Mouse (Mus musculus) fat pad, adult 2 months (tissue): ENCODE results near the gene Fbxo42.

Experiments
- DNase-seq: peaks from one replicate; pipeline ENCODE4 v3.0.0-alpha.2; 2011; ENCODE audit warnings: low read depth, low spot score; ENCODE audit errors: extremely low read depth

Gene Fbxo42

GRCm38 (mm10) chr4:141147112-141148008 is at the start of gene Fbxo42:
Fbxo42 (plus strand) TSS chr4:141147913.
- no peak for DNase-seq

- DNase-seq = no peak
These were observed 48.8 kb upstream of the Fbxo42 start for GRCm38 (mm10) chr4:141098935-141099334.

- no peak for DNase-seq
These were observed 47.8 kb upstream of the Fbxo42 start for GRCm38 (mm10) chr4:141099956-141100355.

- DNase-seq = no peak
These were observed 46.4 kb upstream of the Fbxo42 start for GRCm38 (mm10) chr4:141101291-141101690.

- no peak for DNase-seq
These were observed 45.9 kb upstream of the Fbxo42 start for GRCm38 (mm10) chr4:141101855-141102254.

GRCm38 (mm10) chr4:141106526-141107183 is 41.1 kb upstream of the Fbxo42 start:
- no peak for DNase-seq

GRCm38 (mm10) chr4:141108196-141108732 is 39.4 kb upstream of the Fbxo42 start:
- DNase-seq = no peak

GRCm38 (mm10) chr4:141113831-141114230 is 33.9 kb upstream of the Fbxo42 start:
- DNase-seq = no peak

GRCm38 (mm10) chr4:141114521-141114981 is 33.2 kb upstream of the Fbxo42 start:
- no peak for DNase-seq

GRCm38 (mm10) chr4:141115398-141115797 is 32.3 kb upstream of the Fbxo42 start:
- no peak for DNase-seq

- DNase-seq = no peak
These were observed 29.0 kb upstream of the Fbxo42 start for GRCm38 (mm10) chr4:141118691-141119090.

GRCm38 (mm10) chr4:141120700-141121099 is 27.0 kb upstream of the Fbxo42 start:
- no peak for DNase-seq

- no peak for DNase-seq
These were observed 25.1 kb upstream of the Fbxo42 start for GRCm38 (mm10) chr4:141122663-141123062.

GRCm38 (mm10) chr4:141123065-141123464 is 24.6 kb upstream of the Fbxo42 start:
- no peak for DNase-seq

GRCm38 (mm10) chr4:141129190-141129710 is 18.5 kb upstream of the Fbxo42 start:
- DNase-seq = no peak

- DNase-seq = peak; percentile 88
These were observed 16.9 kb upstream of the Fbxo42 start for GRCm38 (mm10) chr4:141130704-141131342.

GRCm38 (mm10) chr4:141131531-141132061 is 16.1 kb upstream of the Fbxo42 start:
- DNase-seq = no peak

GRCm38 (mm10) chr4:141132191-141132590 is 15.5 kb upstream of the Fbxo42 start:
- no peak for DNase-seq

GRCm38 (mm10) chr4:141133227-141133626 is 14.5 kb upstream of the Fbxo42 start:
- no peak for DNase-seq

- no peak for DNase-seq
These were observed 13.7 kb upstream of the Fbxo42 start for GRCm38 (mm10) chr4:141134031-141134441.
